Mouse (Mus musculus) limb, embryonic 11.5 days (tissue): ENCODE measurements around the gene Lix1l. TPM values are rescaled to one million over a fixed set of nuclear protein-coding genes. Genes with fewer than 3 reads are reported as not detected.

Experiments used
- ATAC-seq: fragments of 200-750 bp; cut with Nextera tagmentation; 2 replicates; pipeline ENCODE4 v1.8.0; 2017; ENCODE audit warnings: low read depth; ENCODE audit not compliant: insufficient number of reproducible peaks, low FRiP score, low TSS enrichment
- DNase-seq: peaks from one replicate; pipeline ENCODE4 v3.0.0-alpha.2; 2015; ENCODE audit warnings: low spot score
- H3K27ac ChIP-seq: fragments of 300-500 bp; sonication (generic); replicated peaks from 2 replicates; pipeline ENCODE4 v1.5.1; 2014; ENCODE audit warnings: low read depth, mild to moderate bottlenecking, low read length
- H3K27me3 ChIP-seq: fragments of 300-500 bp; sonication (generic); 2 replicates; pipeline ENCODE4 v1.6.1; 2014; ENCODE audit warnings: mild to moderate bottlenecking, low read length, mixed read lengths; ENCODE audit not compliant: control insufficient read depth, insufficient read depth
- H3K36me3 ChIP-seq: fragments of 300-500 bp; sonication (generic); 2 replicates; pipeline ENCODE4 v1.6.1; 2014; ENCODE audit warnings: mild to moderate bottlenecking, low read length, moderate library complexity, mixed read lengths; ENCODE audit not compliant: control insufficient read depth, insufficient read depth
- H3K4me1 ChIP-seq: fragments of 300-500 bp; sonication (generic); 2 replicates; pipeline ENCODE4 v1.6.1; 2014; ENCODE audit warnings: low read length, mixed read lengths; ENCODE audit not compliant: control insufficient read depth, insufficient read depth
- H3K4me2 ChIP-seq: fragments of 300-500 bp; sonication (generic); 2 replicates; pipeline ENCODE4 v1.6.1; 2014; ENCODE audit warnings: low read depth, mild to moderate bottlenecking, moderate library complexity; ENCODE audit not compliant: severe bottlenecking
- H3K4me3 ChIP-seq: fragments of 300-500 bp; sonication (generic); 2 replicates; pipeline ENCODE4 v1.5.1; 2014; ENCODE audit warnings: low read depth, low read length
- H3K9ac ChIP-seq: fragments of 300-500 bp; sonication (generic); 2 replicates; pipeline ENCODE4 v1.6.1; 2014; ENCODE audit warnings: mild to moderate bottlenecking, low read length
- H3K9me3 ChIP-seq: fragments of 300-500 bp; sonication (generic); 2 replicates; pipeline ENCODE4 v1.6.1; 2016; ENCODE audit warnings: low read length; ENCODE audit not compliant: control insufficient read depth
- WGBS: fragments of 180-500 bp; shearing (Covaris S2); extraction: QIAGEN DNeasy Blood & Tissue Kit; methylation state at CpG from one replicate; pipeline ENCODE4 v1.1.7; 2014; 5-methylcytosine and 5-hydroxymethylcytosine counted together
- polyA plus RNA-seq: library from polyadenylated mRNA; unstranded; fragments of >200 nt; fragmentation: Nextera tagmentation; extraction: Ambion mirVana; gene quantifications from 2 replicates; pipeline ENCODE4 v1.2.1, GENCODE M21; 2014

Lix1l gene
- polyA plus RNA-seq, 1 experiment from 2014 or later = 5.7 TPM

GRCm38 (mm10) chr3:96557694-96558093 is 43.3 kb upstream of the Lix1l start, which contains the start of gene Txnip:
TSS of gene Txnip (plus strand) at chr3:96557957.
- H3K4me1 ChIP-seq = peaks cover 14% of the 10 kb centered on the region; the same call in 1 of the 2 replicates
- peaks cover 8% of the 10 kb centered on the region for H3K36me3 ChIP-seq
- H3K9me3 ChIP-seq = no peaks in the 10 kb centered on the region
- ATAC-seq (peak; percentile 99), DNase-seq (peak; percentile 100)
- peak within 1 kb of the TSS; percentile 82 for H3K9ac ChIP-seq
- H3K4me2 ChIP-seq = peak within 1 kb of the TSS; percentile 75
- H3K4me3 ChIP-seq = peak within 1 kb of the TSS; percentile 73
- H3K27me3 ChIP-seq = no peaks in the 10 kb centered on the region
- whole genome bisulfite sequencing = under 1% methylated on average over 26 of the region's 26 CpGs
- H3K27ac ChIP-seq = peak within 1 kb of the TSS; percentile 73

GRCm38 (mm10) chr3:96558159-96558558 is 42.8 kb upstream of the Lix1l start:
- peak overlapping the region; percentile 45 for H3K27ac ChIP-seq
- DNase-seq (peak; percentile 50), ATAC-seq (no peak)
- no peaks in the 10 kb centered on the region for H3K27me3 ChIP-seq
- peak overlapping the region; percentile 75 for H3K4me2 ChIP-seq
- no peaks in the 10 kb centered on the region for H3K9me3 ChIP-seq
- peaks cover 8% of the 10 kb centered on the region for H3K36me3 ChIP-seq
- under 1% methylated on average over 17 of the region's 17 CpGs for WGBS
- H3K4me3 ChIP-seq = peak overlapping the region; percentile 73
- H3K4me1 ChIP-seq = peaks cover 14% of the 10 kb centered on the region; the same call in 1 of the 2 replicates
- H3K9ac ChIP-seq = peak overlapping the region; percentile 82

GRCm38 (mm10) chr3:96558668-96559196 is 42.2 kb upstream of the Lix1l start:
- no peaks in the 10 kb centered on the region for H3K27me3 ChIP-seq
- H3K4me3 ChIP-seq = peak overlapping the region; percentile 73
- H3K27ac ChIP-seq = no peak overlapping the region
- ATAC-seq (no peak), DNase-seq (no peak)
- peaks cover 14% of the 10 kb centered on the region; the same call in 1 of the 2 replicates for H3K4me1 ChIP-seq
- peaks cover 8% of the 10 kb centered on the region for H3K36me3 ChIP-seq
- peak overlapping the region; percentile 75 for H3K4me2 ChIP-seq
- 54% methylated on average over 10 of the region's 10 CpGs for WGBS
- H3K9me3 ChIP-seq = no peaks in the 10 kb centered on the region
- peak overlapping the region; percentile 82; the same call in 1 of the 2 replicates for H3K9ac ChIP-seq

DNA sequence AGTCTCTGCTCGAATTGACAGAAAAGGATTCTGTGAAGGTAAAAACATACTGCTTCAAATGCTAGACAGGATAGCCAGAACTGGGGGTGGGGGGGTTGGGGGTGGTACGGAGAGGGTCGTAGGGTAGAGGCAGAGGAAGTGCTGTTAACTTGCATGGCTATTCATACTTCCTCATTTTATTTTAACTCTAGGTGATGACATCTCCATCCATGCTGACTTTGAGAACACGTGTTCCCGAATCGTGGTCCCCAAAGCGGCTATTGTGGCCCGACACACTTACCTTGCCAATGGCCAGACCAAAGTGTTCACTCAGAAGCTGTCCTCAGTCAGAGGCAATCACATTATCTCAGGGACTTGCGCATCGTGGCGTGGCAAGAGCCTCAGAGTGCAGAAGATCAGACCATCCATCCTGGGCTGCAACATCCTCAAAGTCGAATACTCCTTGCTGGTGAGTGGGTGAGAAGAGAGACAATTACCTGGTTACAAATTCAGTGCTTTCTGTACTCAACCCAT is 41.5 kb upstream of the Lix1l start:
- H3K36me3 ChIP-seq = peaks cover 8% of the 10 kb centered on the region
- no peaks in the 10 kb centered on the region for H3K9me3 ChIP-seq
- no peaks in the 10 kb centered on the region for H3K27me3 ChIP-seq
- WGBS = 92% methylated on average over 12 of the region's 12 CpGs
- peak overlapping the region; percentile 75 for H3K4me2 ChIP-seq
- no peak overlapping the region for H3K27ac ChIP-seq
- no peak overlapping the region for H3K9ac ChIP-seq
- peak overlapping the region; percentile 73 for H3K4me3 ChIP-seq
- peaks cover 18% of the 10 kb centered on the region; the same call in 1 of the 2 replicates for H3K4me1 ChIP-seq
- DNase-seq (no peak), ATAC-seq (no peak)

- WGBS = 89% methylated on average over 23 of the region's 23 CpGs
- Histone ChIP-seq H3K4me3 (peak overlapping the region; percentile 73; the same call in 1 of the 2 replicates), H3K36me3 (peaks cover 8% of the 10 kb centered on the region), H3K27me3 (no peaks in the 10 kb centered on the region), H3K9me3 (no peaks in the 10 kb centered on the region), H3K4me1 (peaks cover 22% of the 10 kb centered on the region; the same call in 1 of the 2 replicates), H3K4me2 (peak overlapping the region; percentile 75), H3K9ac (no peak overlapping the region; the same call in 1 of the 2 replicates), H3K27ac (no peak overlapping the region)
- ATAC-seq (no peak), DNase-seq (no peak)
These were observed 40.8 kb upstream of the Lix1l start for GRCm38 (mm10) chr3:96559911-96560850.

DNA sequence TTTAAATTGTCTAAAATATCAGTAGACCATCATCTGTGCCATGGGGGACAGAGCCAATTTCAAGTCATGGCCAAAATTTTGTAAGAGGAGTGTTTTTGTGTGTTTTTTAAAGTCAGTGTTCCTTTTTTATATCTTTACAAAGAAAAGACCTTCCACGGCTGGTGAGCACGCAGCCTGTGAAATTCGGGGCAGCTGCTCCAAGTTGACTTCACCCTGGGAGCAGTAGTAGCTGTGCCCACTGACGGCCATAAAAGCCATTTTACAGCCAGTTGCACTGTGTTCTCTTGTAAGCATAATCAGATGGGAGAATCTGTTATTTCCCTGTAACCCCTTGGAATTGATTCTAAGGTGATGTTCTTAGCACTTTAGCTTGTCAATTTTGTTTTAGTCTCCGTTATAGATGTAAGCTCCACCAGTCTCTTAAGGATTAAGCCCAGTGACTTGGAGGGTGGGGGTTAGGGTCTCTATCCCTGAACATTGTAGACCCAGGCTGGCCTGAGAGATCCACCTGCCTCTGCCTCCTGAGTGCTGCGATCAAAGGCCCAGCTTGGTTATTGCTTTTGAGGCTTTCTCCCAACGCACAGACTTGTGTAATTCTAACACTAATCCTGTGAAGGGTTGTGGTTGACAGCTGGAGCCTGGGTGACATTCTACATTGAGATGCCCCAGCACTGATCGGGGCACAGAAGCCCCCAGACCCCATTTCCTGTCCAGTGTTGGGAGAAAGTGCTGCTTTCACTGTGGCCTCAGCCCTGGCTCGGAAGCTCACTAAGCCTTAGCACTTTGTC is 39.9 kb upstream of the Lix1l start:
- 81% methylated on average over 9 of the region's 9 CpGs for WGBS
- no peak for ATAC-seq
- Histone ChIP-seq H3K27me3 (no peaks in the 10 kb centered on the region), H3K4me2 (peak overlapping the region; percentile 75; the same call in 1 of the 2 replicates), H3K27ac (no peak overlapping the region), H3K4me1 (peaks cover 22% of the 10 kb centered on the region; the same call in 1 of the 2 replicates), H3K9ac (no peak overlapping the region), H3K9me3 (no peaks in the 10 kb centered on the region), H3K4me3 (no peak overlapping the region), H3K36me3 (peaks cover 8% of the 10 kb centered on the region)
- DNase-seq = no peak

GRCm38 (mm10) chr3:96561946-96562681 is 38.8 kb upstream of the Lix1l start:
- no peaks in the 10 kb centered on the region for H3K27me3 ChIP-seq
- ATAC-seq = no peak
- H3K27ac ChIP-seq = no peak overlapping the region
- H3K9ac ChIP-seq = no peak overlapping the region
- H3K36me3 ChIP-seq = peaks cover 8% of the 10 kb centered on the region
- peaks cover 16% of the 10 kb centered on the region; the same call in 1 of the 2 replicates for H3K4me1 ChIP-seq
- DNase-seq = no peak
- 56% methylated on average over 10 of the region's 10 CpGs for WGBS
- no peak overlapping the region for H3K4me2 ChIP-seq
- no peaks in the 10 kb centered on the region for H3K9me3 ChIP-seq
- no peak overlapping the region for H3K4me3 ChIP-seq
